Mouse (Mus musculus) E14TG2a.4 (cell line): Measurements from ENCODE around the gene Pid1.
"Not testable (repeated sequence)": the region's sequence is repeated elsewhere in the genome, so short reads cannot be mapped to it uniquely, and the experiment has no call there.

Source experiments
- H3K27me3 ChIP-seq: 2 replicates; pipeline ENCODE4 v1.6.1; 2014; ENCODE audit warnings: low read length, control low read depth; ENCODE audit not compliant: insufficient read depth
- H3K36me3 ChIP-seq: 2 replicates; pipeline ENCODE4 v1.6.1; 2014; ENCODE audit warnings: low read length, control low read depth; ENCODE audit not compliant: insufficient read depth
- H3K4me1 ChIP-seq: replicated peaks from 2 replicates; pipeline ENCODE4 v1.6.1; 2014; ENCODE audit warnings: low read depth, low read length, control low read depth
- H3K4me3 ChIP-seq: replicated peaks from 2 replicates; pipeline ENCODE4 v1.5.1; 2014; ENCODE audit warnings: mild to moderate bottlenecking, low read length
- H3K9me3 ChIP-seq: 2 replicates; pipeline ENCODE4 v1.6.1; 2014; ENCODE audit warnings: low read length, control low read depth
- CTCF ChIP-seq: conservative IDR thresholded peaks from 2 replicates; pipeline ENCODE4 v1.5.1; 2014; ENCODE audit warnings: low read length
- NANOG ChIP-seq: IDR thresholded peaks from 2 replicates; pipeline ENCODE4 v1.6.1; 2014; ENCODE audit warnings: borderline replicate concordance, low read length, mixed read lengths
- POU5F1 ChIP-seq: IDR thresholded peaks from 2 replicates; pipeline ENCODE4 v1.6.1; 2014; ENCODE audit warnings: low read length, borderline replicate concordance

The Pid1 gene

GRCm38 (mm10) chr1:84362709-84363617 is 1.0 kb downstream of the Pid1 start:
- Histone ChIP-seq H3K4me3 (no peak overlapping the region), H3K9me3 (no peaks in the 10 kb centered on the region), H3K27me3 (no peaks in the 10 kb centered on the region), H3K36me3 (no peaks in the 10 kb centered on the region), H3K4me1 (0 out of 2 replicates have a peak, but pooled peaks cover 3% of the 10 kb centered on the region)
- TF ChIP-seq NANOG (no peak), POU5F1 (no peak), CTCF (no peak)

GRCm38 (mm10) chr1:84362209-84362608 is 1.8 kb downstream of the Pid1 start:
- no peaks in the 10 kb centered on the region for H3K27me3 ChIP-seq
- no peak for TF ChIP-seq CTCF
- no peak for TF ChIP-seq NANOG
- TF ChIP-seq POU5F1 = no peak
- 0 out of 2 replicates have a peak, but pooled peaks cover 3% of the 10 kb centered on the region for H3K4me1 ChIP-seq
- no peaks in the 10 kb centered on the region for H3K36me3 ChIP-seq
- no peak overlapping the region for H3K4me3 ChIP-seq
- H3K9me3 ChIP-seq = no peaks in the 10 kb centered on the region

- no peaks in the 10 kb centered on the region for H3K36me3 ChIP-seq
- TF ChIP-seq CTCF = no peak
- TF ChIP-seq NANOG = no peak
- no peak for TF ChIP-seq POU5F1
- 0 out of 2 replicates have a peak, but pooled peaks cover 3% of the 10 kb centered on the region for H3K4me1 ChIP-seq
- no peaks in the 10 kb centered on the region for H3K9me3 ChIP-seq
- no peaks in the 10 kb centered on the region for H3K27me3 ChIP-seq
- no peak overlapping the region for H3K4me3 ChIP-seq
Measured at GRCm38 (mm10) chr1:84361389-84361788, 2.6 kb downstream of the Pid1 start.

GRCm38 (mm10) chr1:84359611-84360500 is 4.1 kb downstream of the Pid1 start:
- no peaks in the 10 kb centered on the region for H3K27me3 ChIP-seq
- H3K9me3 ChIP-seq = no peaks in the 10 kb centered on the region
- 0 out of 2 replicates have a peak, but pooled peaks cover 3% of the 10 kb centered on the region for H3K4me1 ChIP-seq
- no peak overlapping the region for H3K4me3 ChIP-seq
- TF ChIP-seq CTCF = no peak
- TF ChIP-seq POU5F1 = no peak
- no peak for TF ChIP-seq NANOG
- no peaks in the 10 kb centered on the region for H3K36me3 ChIP-seq

- TF ChIP-seq NANOG (no peak), POU5F1 (no peak), CTCF (no peak)
- H3K27me3 ChIP-seq = no peaks in the 10 kb centered on the region
- H3K36me3 ChIP-seq = no peaks in the 10 kb centered on the region
- no peak overlapping the region for H3K4me3 ChIP-seq
- H3K9me3 ChIP-seq = no peaks in the 10 kb centered on the region
- 0 out of 2 replicates have a peak, but pooled peaks cover 3% of the 10 kb centered on the region for H3K4me1 ChIP-seq
Measured at GRCm38 (mm10) chr1:84357216-84357615, 6.8 kb downstream of the Pid1 start.

- Histone ChIP-seq H3K27me3 (no peaks in the 10 kb centered on the region), H3K9me3 (no peaks in the 10 kb centered on the region), H3K36me3 (no peaks in the 10 kb centered on the region), H3K4me1 (no peaks in the 10 kb centered on the region), H3K4me3 (no peak overlapping the region)
- no peak for TF ChIP-seq CTCF
- TF ChIP-seq POU5F1 = no peak
- TF ChIP-seq NANOG = no peak
Measured at GRCm38 (mm10) chr1:84350262-84350661, 13.7 kb downstream of the Pid1 start.

- H3K4me3 ChIP-seq = no peak overlapping the region
- no peak for TF ChIP-seq POU5F1
- no peak for TF ChIP-seq NANOG
- no peak for TF ChIP-seq CTCF
- H3K27me3 ChIP-seq = no peaks in the 10 kb centered on the region
- no peaks in the 10 kb centered on the region for H3K36me3 ChIP-seq
- no peaks in the 10 kb centered on the region for H3K4me1 ChIP-seq
- no peaks in the 10 kb centered on the region for H3K9me3 ChIP-seq
Measured at GRCm38 (mm10) chr1:84347796-84348476, 16.0 kb downstream of the Pid1 start.

- Histone ChIP-seq H3K9me3 (peaks cover 32% of the 10 kb centered on the region), H3K4me1 (peaks cover 16% of the 10 kb centered on the region)
- not testable (repeated sequence) for H3K27me3 ChIP-seq, H3K36me3 ChIP-seq, H3K4me3 ChIP-seq
Measured at GRCm38 (mm10) chr1:84332797-84333196, 31.2 kb downstream of the Pid1 start.

- not testable (repeated sequence) for H3K27me3 ChIP-seq, H3K36me3 ChIP-seq
- peaks cover 18% of the 10 kb centered on the region for H3K4me1 ChIP-seq
- H3K4me3 ChIP-seq = 0 out of 2 replicates have a peak overlapping the region, but pooled peaks have one; percentile 32
- peaks cover 32% of the 10 kb centered on the region for H3K9me3 ChIP-seq
Measured at GRCm38 (mm10) chr1:84331861-84332260, 32.1 kb downstream of the Pid1 start.
